Mouse (Mus musculus) heart, embryonic 14.5 days (tissue): ENCODE results near the gene Arhgef17. TPM values are rescaled to one million over a fixed set of nuclear protein-coding genes. Genes with fewer than 3 reads are reported as not detected.

Experiments
- ATAC-seq: fragments of 200-750 bp; cut with Nextera tagmentation; 2 replicates; pipeline ENCODE4 v1.8.0; 2017; ENCODE audit warnings: low read depth, moderate TSS enrichment; ENCODE audit not compliant: insufficient number of reproducible peaks, insufficient read depth, low FRiP score
- H3K27ac ChIP-seq, 2 experiments: fragments of 200-500 bp in 1 of 2; fragments of 300-500 bp in 1 of 2; sonication (generic) in 1 of 2; replicated peaks in 1 of 2; 2 replicates each; pipeline ENCODE4 v1.5.1; 2012 to 2014; ENCODE audit warnings: low read depth in 2 of 2, low read length in 2 of 2, control low read depth in 1 of 2, mild to moderate bottlenecking in 1 of 2, mixed read lengths in 1 of 2; ENCODE audit not compliant: control insufficient read depth in 1 of 2, insufficient read depth in 1 of 2
- H3K27me3 ChIP-seq: fragments of 300-500 bp; sonication (generic); 2 replicates; pipeline ENCODE4 v1.6.1; 2014; ENCODE audit warnings: mild to moderate bottlenecking, low read length, control low read depth; ENCODE audit not compliant: control insufficient read depth, insufficient read depth
- H3K36me3 ChIP-seq: fragments of 300-500 bp; sonication (generic); 2 replicates; pipeline ENCODE4 v1.6.1; 2014; ENCODE audit warnings: mild to moderate bottlenecking, control low read depth, low read length, mixed read lengths; ENCODE audit not compliant: control insufficient read depth, insufficient read depth
- H3K4me1 ChIP-seq, 2 experiments: fragments of 200-500 bp in 1 of 2; fragments of 300-500 bp in 1 of 2; sonication (generic) in 1 of 2; 2 replicates each; pipeline ENCODE4 v1.6.1; 2012 to 2014; ENCODE audit warnings: low read length in 2 of 2, control low read depth in 1 of 2, mixed read lengths in 1 of 2; ENCODE audit not compliant: control insufficient read depth in 2 of 2, insufficient read depth in 2 of 2
- H3K4me2 ChIP-seq: fragments of 300-500 bp; sonication (generic); 2 replicates; pipeline ENCODE4 v1.6.1; 2014; ENCODE audit warnings: mild to moderate bottlenecking, low read length
- H3K4me3 ChIP-seq, 2 experiments: fragments of 200-500 bp in 1 of 2; fragments of 300-500 bp in 1 of 2; sonication (generic) in 1 of 2; 2 replicates each; pipeline ENCODE4 v1.5.1; 2012 to 2014; ENCODE audit warnings: low read length in 2 of 2, mild to moderate bottlenecking in 2 of 2, control low read depth in 1 of 2, low read depth in 1 of 2, moderate library complexity in 1 of 2; ENCODE audit not compliant: control insufficient read depth in 1 of 2, insufficient read depth in 1 of 2
- H3K9ac ChIP-seq: fragments of 300-500 bp; sonication (generic); 2 replicates; pipeline ENCODE4 v1.6.1; 2014; ENCODE audit warnings: mild to moderate bottlenecking, low read length
- H3K9me3 ChIP-seq: fragments of 300-500 bp; sonication (generic); 2 replicates; pipeline ENCODE4 v1.6.1; 2016; ENCODE audit warnings: low read length, control low read depth; ENCODE audit not compliant: control insufficient read depth
- WGBS: fragments of 180-500 bp; shearing (Covaris S2); extraction: QIAGEN DNeasy Blood & Tissue Kit; methylation state at CpG from one replicate; pipeline ENCODE4 v1.1.7; 2014; 5-methylcytosine and 5-hydroxymethylcytosine counted together
- polyA plus RNA-seq: library from polyadenylated mRNA; unstranded; fragments of >200 nt; fragmentation: Nextera tagmentation; extraction: Ambion mirVana; gene quantifications from 2 replicates; pipeline ENCODE4 v1.2.1, GENCODE M21; 2014

Arhgef17 gene
- 7.7 and 8.9 TPM in 2 replicates for polyA plus RNA-seq

GRCm38 (mm10) chr7:100931926-100932480 lies at the start of gene Arhgef17:
Gene Arhgef17, minus strand, starts transcription at chr7:100932107.
- peak within 1 kb of the TSS; percentile 94 for H3K4me2 ChIP-seq
- no peaks in the 10 kb centered on the region for H3K27me3 ChIP-seq
- WGBS: 0% methylated on average over 30 of the region's 35 CpGs
- peaks cover 36 to 42% of the 10 kb centered on the region in 2 experiments for H3K4me1 ChIP-seq
- H3K4me3 ChIP-seq: peak within 1 kb of the TSS; percentile 68 to 72
- peak within 1 kb of the TSS; percentile 96 for H3K9ac ChIP-seq
- H3K27ac ChIP-seq: peak within 1 kb of the TSS; percentile 91 to 98
- peaks cover 8% of the 10 kb centered on the region; the same call in 1 of the 2 replicates for H3K36me3 ChIP-seq
- ATAC-seq: peak; percentile 68
- no peaks in the 10 kb centered on the region for H3K9me3 ChIP-seq

- Histone ChIP-seq H3K27me3 (peaks cover 6% of the 10 kb centered on the region; the same call in 1 of the 2 replicates), H3K4me1 (peaks cover 17 to 22% of the 10 kb centered on the region in 2 experiments), H3K36me3 (no peaks in the 10 kb centered on the region), H3K27ac (peak overlapping the region; percentile 47 to 70), H3K9me3 (no peaks in the 10 kb centered on the region), H3K4me3 (no peak overlapping the region), H3K4me2 (0 out of 2 replicates have a peak overlapping the region, but pooled peaks have one; percentile 21), H3K9ac (no peak overlapping the region)
- peak; percentile 83 for ATAC-seq
- 22% methylated on average over 2 of the region's 2 CpGs for WGBS
Measured at GRCm38 (mm10) chr7:100979175-100979574, 47.3 kb upstream of the Arhgef17 start.

- no peak overlapping the region for H3K9ac ChIP-seq
- 80% methylated on average over 5 of the region's 5 CpGs for WGBS
- H3K4me2 ChIP-seq: no peak overlapping the region
- H3K27me3 ChIP-seq: peaks cover 15% of the 10 kb centered on the region
- no peaks in the 10 kb centered on the region for H3K9me3 ChIP-seq
- no peak for ATAC-seq
- no peaks in the 10 kb centered on the region for H3K36me3 ChIP-seq
- H3K4me3 ChIP-seq: no peak overlapping the region
- H3K27ac ChIP-seq: no peak overlapping the region; a peak in 1 of 4 replicates
- H3K4me1 ChIP-seq: peaks cover 24 to 29% of the 10 kb centered on the region in 2 experiments
Measured at GRCm38 (mm10) chr7:100978171-100978570, 46.3 kb upstream of the Arhgef17 start.

- Histone ChIP-seq H3K36me3 (no peaks in the 10 kb centered on the region), H3K4me2 (peak within 1 kb of the TSS; percentile 70), H3K27ac (no peak within 1 kb of the TSS), H3K4me3 (peak within 1 kb of the TSS; percentile 37 to 44), H3K9ac (peak within 1 kb of the TSS; percentile 59), H3K9me3 (no peaks in the 10 kb centered on the region), H3K4me1 (peaks cover 24 to 25% of the 10 kb centered on the region in 2 experiments), H3K27me3 (peaks cover 20% of the 10 kb centered on the region)
- 0 out of 2 replicates have a peak, but pooled peaks have one; percentile 22 for ATAC-seq
- WGBS: 2% methylated on average over 35 of the region's 36 CpGs
Measured at GRCm38 (mm10) chr7:100974135-100974903, 42.4 kb upstream of the Arhgef17 start, which contains the start of gene P2ry6. Gene P2ry6, minus strand, starts transcription at chr7:100974649.

GRCm38 (mm10) chr7:100972875-100973274 lies 41.0 kb upstream of the Arhgef17 start:
- Histone ChIP-seq H3K4me3 (no peak overlapping the region), H3K9me3 (no peaks in the 10 kb centered on the region), H3K36me3 (no peaks in the 10 kb centered on the region), H3K9ac (no peak overlapping the region), H3K4me2 (no peak overlapping the region), H3K27ac (no peak overlapping the region), H3K27me3 (peaks cover 20% of the 10 kb centered on the region), H3K4me1 (peaks cover 16 to 23% of the 10 kb centered on the region in 2 experiments)
- 28% methylated on average over 3 of the region's 3 CpGs for WGBS
- no peak for ATAC-seq

- H3K4me1 ChIP-seq: peaks cover 18 to 25% of the 10 kb centered on the region in 2 experiments
- no peaks in the 10 kb centered on the region for H3K36me3 ChIP-seq
- H3K27me3 ChIP-seq: peaks cover 13% of the 10 kb centered on the region
- WGBS: 65% methylated on average over 10 of the region's 10 CpGs
- H3K9ac ChIP-seq: no peak overlapping the region
- H3K4me2 ChIP-seq: no peak overlapping the region
- H3K4me3 ChIP-seq: no peak overlapping the region
- no peak for ATAC-seq
- no peak overlapping the region for H3K27ac ChIP-seq
- H3K9me3 ChIP-seq: no peaks in the 10 kb centered on the region
Measured at GRCm38 (mm10) chr7:100968874-100969659, 37.2 kb upstream of the Arhgef17 start.

GRCm38 (mm10) chr7:100968376-100968775 lies 36.5 kb upstream of the Arhgef17 start:
- H3K9ac ChIP-seq: no peak overlapping the region
- H3K9me3 ChIP-seq: no peaks in the 10 kb centered on the region
- no peaks in the 10 kb centered on the region for H3K36me3 ChIP-seq
- H3K4me1 ChIP-seq: peaks cover 14 to 19% of the 10 kb centered on the region in 2 experiments
- no peak overlapping the region for H3K27ac ChIP-seq
- WGBS: 88% methylated on average over 6 of the region's 6 CpGs
- peaks cover 7% of the 10 kb centered on the region; the same call in 1 of the 2 replicates for H3K27me3 ChIP-seq
- ATAC-seq: no peak
- H3K4me2 ChIP-seq: no peak overlapping the region
- H3K4me3 ChIP-seq: no peak overlapping the region
